28 mouse cellular contexts compared by ENCODE assay signal in genomic region chr11:46740886-46741285, GRCm38 (mm10). TPM values are rescaled to one million over a fixed set of nuclear protein-coding genes. Genes with fewer than 3 reads are reported as not detected.
"Had no signal": no experiment of that assay in that cellular context is flagged by ENCODE, and none has a peak within 500 bp of the region (broad histone marks: within the 10 kb centered on the region; RNA-seq: fewer than 3 reads in every experiment).

No protein-coding gene starts in this region.

- H3K9ac ChIP-seq: heart, embryonic 12.5 days; hindbrain, embryonic 12.5 days; hindbrain, embryonic 15.5 days; intestine, embryonic 15.5 days; limb, embryonic 12.5 days; liver, embryonic 13.5 days had no signal

- H3K27me3 ChIP-seq: heart, embryonic 12.5 days; hindbrain, embryonic 12.5 days; hindbrain, embryonic 15.5 days; intestine, embryonic 15.5 days; limb, embryonic 12.5 days; liver, embryonic 13.5 days had no signal

- H3K4me2 ChIP-seq: heart, embryonic 12.5 days; hindbrain, embryonic 12.5 days; hindbrain, embryonic 15.5 days; intestine, embryonic 15.5 days; limb, embryonic 12.5 days; liver, embryonic 11.5 days; liver, embryonic 13.5 days had no signal

- H3K9me3 ChIP-seq: heart, embryonic 12.5 days; hindbrain, embryonic 10.5 days; hindbrain, embryonic 12.5 days; hindbrain, embryonic 15.5 days; intestine, embryonic 15.5 days; limb, embryonic 10.5 days; limb, embryonic 12.5 days; liver, embryonic 13.5 days had no signal

- ATAC-seq: inflammation-experienced regulatory T-cells, adult 6 months; intestine, embryonic 15.5 days; intestine, postnatal 0 days had no signal

- H3K4me1 ChIP-seq: heart, embryonic 12.5 days; hindbrain, embryonic 10.5 days; hindbrain, embryonic 12.5 days; hindbrain, embryonic 15.5 days; intestine, embryonic 15.5 days; limb, embryonic 10.5 days; limb, embryonic 12.5 days; liver, embryonic 13.5 days had no signal

- DNase-seq: gastrocnemius, adult 2 months; gastrocnemius, postnatal 10 days; gastrocnemius, postnatal 25 days; heart, adult 2 months; heart, postnatal 10 days; heart, postnatal 4 days; kidney, adult 18-20 months; kidney, adult 8-10 months; kidney, postnatal 10 days; kidney, postnatal 25 days; kidney, postnatal 4 days; liver; liver, embryonic 13.5 days had no signal

- H3K4me3 ChIP-seq: gastrocnemius, adult 2 months; heart, adult 2 months; heart, embryonic 12.5 days; hindbrain, embryonic 10.5 days; hindbrain, embryonic 12.5 days; hindbrain, embryonic 15.5 days; intestine, embryonic 15.5 days; layer of hippocampus, adult 2 months; left cerebral cortex, adult 2 months; limb, embryonic 10.5 days; limb, embryonic 12.5 days; liver, embryonic 13.5 days had no signal

- H3K27ac ChIP-seq: gastrocnemius, adult 2 months; heart, adult 2 months; hindbrain, embryonic 10.5 days; hindbrain, embryonic 12.5 days; hindbrain, embryonic 15.5 days; intestine, embryonic 15.5 days; layer of hippocampus, adult 2 months; left cerebral cortex, adult 2 months; limb, embryonic 10.5 days; limb, embryonic 12.5 days; liver, embryonic 13.5 days had no signal

- H3K36me3 ChIP-seq: heart, embryonic 12.5 days; hindbrain, embryonic 10.5 days; hindbrain, embryonic 12.5 days; hindbrain, embryonic 15.5 days; intestine, embryonic 15.5 days; limb, embryonic 10.5 days; limb, embryonic 12.5 days; liver, embryonic 13.5 days had no signal

RNA-seq across cellular contexts. Expression of gene Havcr1, which starts 6.0 kb away (rescaled TPM):
- polyA plus RNA-seq: heart, adult 2 months; heart, embryonic 12.5 days; heart, embryonic 14.5 days; heart, embryonic 16.5 days; hindbrain, embryonic 12.5 days; hindbrain, embryonic 15.5 days; inflammation-experienced regulatory T-cells, adult 6 months; intestine, embryonic 15.5 days; intestine, postnatal 0 days; limb, embryonic 10.5 days; limb, embryonic 12.5 days; liver, embryonic 13.5 days had no signal

RNA-seq across cellular contexts. Expression of gene Timd2, which starts 34.0 kb away (rescaled TPM):
- polyA plus RNA-seq: heart, adult 2 months; heart, embryonic 14.5 days; hindbrain, embryonic 12.5 days; kidney, embryonic 14.5 days; limb, embryonic 10.5 days; limb, embryonic 12.5 days had no signal
